Mouse (Mus musculus): ENCODE results near the gene Pold4. TPM values are rescaled to one million over a fixed set of nuclear protein-coding genes. Genes with fewer than 3 reads are reported as not detected.

Gene Pold4
- total and polyA plus RNA-seq, 3 experiments = 36.8 to 76.4 (median 53.4) TPM

DNA sequence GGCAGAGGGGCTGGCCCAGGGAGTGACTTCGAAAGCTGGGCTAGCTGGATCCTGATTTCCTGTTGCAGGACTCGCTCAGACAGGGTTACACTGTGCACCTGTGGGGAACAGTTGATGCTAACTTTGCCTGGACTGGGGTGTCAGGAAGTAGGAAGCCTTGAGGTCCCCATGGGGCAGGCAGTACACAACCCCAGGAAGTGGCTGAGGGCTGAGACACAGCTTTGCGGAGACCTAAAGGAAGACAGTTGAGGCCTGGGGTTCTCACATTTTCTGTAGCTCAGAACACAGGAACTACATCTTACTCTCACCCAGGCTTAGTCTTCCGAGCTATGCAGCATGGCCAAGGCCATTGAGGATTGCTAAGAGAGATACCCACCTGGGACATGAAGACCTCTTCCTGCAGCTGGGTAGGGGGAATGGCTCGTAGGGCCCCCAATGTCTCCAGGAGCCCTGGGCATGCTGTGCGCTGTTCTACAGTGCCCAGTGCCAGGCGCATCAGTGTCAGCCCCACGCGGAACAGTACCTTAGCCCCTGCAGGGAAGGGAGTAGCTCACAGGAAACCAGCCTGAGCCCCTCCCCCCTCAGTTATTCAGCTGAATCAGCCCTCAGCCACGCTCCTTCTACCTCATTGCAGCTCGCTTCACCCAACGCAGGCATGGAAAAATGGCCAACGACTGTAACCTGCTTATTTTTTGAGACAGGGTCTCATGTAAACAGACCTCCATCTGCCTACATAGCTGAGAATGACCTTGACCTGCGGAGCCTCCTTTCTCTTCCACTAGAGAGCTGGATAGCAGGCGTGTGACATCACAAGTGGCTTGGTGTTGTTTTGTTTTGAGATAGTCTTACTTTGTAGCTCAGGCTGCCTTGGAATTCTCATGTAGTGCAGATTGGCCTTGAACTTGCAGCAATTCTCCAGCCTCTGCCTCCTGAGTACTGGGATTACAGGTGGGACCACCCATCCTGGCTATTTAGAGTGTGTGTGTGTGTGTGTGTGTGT, 46.4 kb upstream of the Pold4 start:
- dilution Hi-C loops (cut with MboI; ENCODE audit: extremely low pct_ligation_motif_present, extremely low pct_unique_long_range_greater_than_20kb, low sequenced_read_pairs) (no loop called here), in situ Hi-C loops (cut with MboI; ENCODE audit: low pct_ligation_motif_present, low pct_unique_long_range_greater_than_20kb, low sequenced_read_pairs) (no loop called here)
- no peak overlapping the region for H3K4me2 ChIP-seq (ENCODE audit: insufficient read depth, low read depth, poor library complexity, severe bottlenecking)
- H3K27me3 ChIP-seq (replicated peaks) = no peaks in the 10 kb centered on the region
- peaks cover 19% of the 10 kb centered on the region for H3K79me2 ChIP-seq (replicated peaks; ENCODE audit: control insufficient read depth, extremely low read depth, insufficient read depth, poor library complexity, severe bottlenecking)
- peak; percentile 61 for DNase-seq (ENCODE audit: extremely low read depth)
- peaks cover 70 to 88% of the 10 kb centered on the region in 2 experiments for H3K36me3 ChIP-seq (replicated peaks in 1 of 2; ENCODE audit: control insufficient read depth in 1 of 2, insufficient read depth in 1 of 2, low read length in 1 of 2)
- peaks cover 28 to 80% of the 10 kb centered on the region in 2 experiments for H3K4me1 ChIP-seq (ENCODE audit: control insufficient read depth in 1 of 2, insufficient read depth in 2 of 2)
- no peak for TF ChIP-seq MAFK (IDR thresholded peaks at IDR 0.05; ENCODE audit: insufficient replicate concordance, low read length)
- peak; percentile 41 for TF ChIP-seq ELF1 (IDR thresholded peaks at IDR 0.05; ENCODE audit: low read depth, low read length)
- TF ChIP-seq KAT2A (IDR thresholded peaks at IDR 0.05; ENCODE audit: insufficient replicate concordance, low read length) = no peak
- no peak for TF ChIP-seq JUND (conservative IDR thresholded peaks at IDR 0.05; ENCODE audit: low read depth, low read length)
- no peak for TF ChIP-seq TBP (conservative IDR thresholded peaks at IDR 0.05; ENCODE audit: low read depth, low read length)
- TF ChIP-seq SMC3 (IDR thresholded peaks at IDR 0.05; ENCODE audit: low read depth, low read length) = no peak
- H3K4me3 ChIP-seq (replicated peaks in 1 of 3; ENCODE audit: low read depth in 2 of 3, low read length in 2 of 3, poor library complexity in 1 of 3) = peak overlapping the region in 1 of 3 experiments; percentile 9
- peak overlapping the region; percentile 67 for H3K27ac ChIP-seq (ENCODE audit: insufficient read depth, low read depth)
- H3K9me3 ChIP-seq (replicated peaks; ENCODE audit: low read length) = no peaks in the 10 kb centered on the region
- no peak overlapping the region for H3K9ac ChIP-seq (ENCODE audit: insufficient read depth, low read depth)

DNA sequence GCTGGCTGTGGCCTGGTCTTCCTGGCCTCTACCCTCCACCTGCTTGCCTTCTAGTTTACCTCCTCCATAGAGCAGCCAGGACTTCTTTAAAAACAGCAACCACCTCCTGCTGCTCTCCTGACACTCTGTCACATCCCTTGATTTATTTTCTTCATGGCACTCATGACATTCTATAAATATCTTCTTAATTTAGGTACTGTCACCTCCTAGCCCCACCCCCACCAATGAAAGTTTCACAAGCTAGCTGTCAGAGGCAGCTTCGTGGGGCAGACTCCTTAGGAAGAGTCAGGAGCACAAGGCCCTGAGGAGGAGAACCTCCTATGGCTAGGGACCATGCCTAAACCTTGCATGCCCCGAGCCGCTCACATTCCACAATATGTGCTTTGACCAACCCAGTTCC, 44.4 kb upstream of the Pold4 start:
- peak overlapping the region; percentile 18 for H3K4me2 ChIP-seq (ENCODE audit: insufficient read depth, low read depth, poor library complexity, severe bottlenecking)
- in situ Hi-C loops (cut with MboI; ENCODE audit: low pct_ligation_motif_present, low pct_unique_long_range_greater_than_20kb, low sequenced_read_pairs) = no loop called here
- H3K4me3 ChIP-seq (replicated peaks in 1 of 3; ENCODE audit: low read depth in 2 of 3, low read length in 2 of 3, poor library complexity in 1 of 3) = peak overlapping the region in 1 of 3 experiments; percentile 41
- TF ChIP-seq RCOR1 (conservative IDR thresholded peaks at IDR 0.05; ENCODE audit: low read depth, low read length) (no peak), GABPA (IDR thresholded peaks at IDR 0.05; ENCODE audit: insufficient replicate concordance, low read depth, low read length) (no peak), SMC3 (IDR thresholded peaks at IDR 0.05; ENCODE audit: low read depth, low read length) (no peak), JUN (IDR thresholded peaks at IDR 0.05; ENCODE audit: insufficient read depth, low read depth, low read length) (no peak), ZNF384 (IDR thresholded peaks at IDR 0.05; ENCODE audit: low read depth, low read length) (no peak), ETS1 (conservative IDR thresholded peaks at IDR 0.05; ENCODE audit: low read depth, low read length) (no peak), BHLHE40 (IDR thresholded peaks at IDR 0.05; ENCODE audit: low read depth, low read length) (no peak), EP300 (IDR thresholded peaks at IDR 0.05; ENCODE audit: low read length) (no peak), CHD2 (IDR thresholded peaks at IDR 0.05; ENCODE audit: low read length) (no peak), PAX5 (IDR thresholded peaks at IDR 0.05; ENCODE audit: low read length) (no peak), MXI1 (IDR thresholded peaks at IDR 0.05; ENCODE audit: low read depth, low read length) (no peak), USF1 (IDR thresholded peaks at IDR 0.05; ENCODE audit: low read depth, low read length) (no peak), ZC3H11A (IDR thresholded peaks at IDR 0.05; ENCODE audit: low read depth, low read length) (no peak), SIN3A (IDR thresholded peaks at IDR 0.05; ENCODE audit: low read length) (no peak), ZMIZ1 (IDR thresholded peaks at IDR 0.05; ENCODE audit: low read depth, low read length) (no peak), E2F4 (IDR thresholded peaks at IDR 0.05; ENCODE audit: insufficient replicate concordance, low read depth, low read length) (no peak)
- H3K27ac ChIP-seq (ENCODE audit: insufficient read depth, low read depth) = 0 out of 2 replicates have a peak overlapping the region, but pooled peaks have one; percentile 2
- H3K9me3 ChIP-seq (replicated peaks; ENCODE audit: low read length) = no peaks in the 10 kb centered on the region
- H3K9ac ChIP-seq (ENCODE audit: insufficient read depth, low read depth) = no peak overlapping the region
- dilution Hi-C loops (cut with MboI; ENCODE audit: extremely low pct_ligation_motif_present, extremely low pct_unique_long_range_greater_than_20kb, low sequenced_read_pairs) = no loop called here
- H3K79me2 ChIP-seq (replicated peaks; ENCODE audit: control insufficient read depth, extremely low read depth, insufficient read depth, poor library complexity, severe bottlenecking) = peaks cover 23% of the 10 kb centered on the region
- H3K4me1 ChIP-seq (ENCODE audit: control insufficient read depth in 1 of 2, insufficient read depth in 2 of 2) = peaks cover 27 to 71% of the 10 kb centered on the region in 2 experiments
- no peaks in the 10 kb centered on the region for H3K27me3 ChIP-seq (replicated peaks)
- H3K36me3 ChIP-seq (replicated peaks in 1 of 2; ENCODE audit: control insufficient read depth in 1 of 2, insufficient read depth in 1 of 2, low read length in 1 of 2) = peaks cover 55 to 69% of the 10 kb centered on the region in 2 experiments
- DNase-seq (ENCODE audit: extremely low read depth) = no peak

Measured in CH12.LX (cell line).